Mouse (Mus musculus): ENCODE data around the gene Fezf1.

DNA sequence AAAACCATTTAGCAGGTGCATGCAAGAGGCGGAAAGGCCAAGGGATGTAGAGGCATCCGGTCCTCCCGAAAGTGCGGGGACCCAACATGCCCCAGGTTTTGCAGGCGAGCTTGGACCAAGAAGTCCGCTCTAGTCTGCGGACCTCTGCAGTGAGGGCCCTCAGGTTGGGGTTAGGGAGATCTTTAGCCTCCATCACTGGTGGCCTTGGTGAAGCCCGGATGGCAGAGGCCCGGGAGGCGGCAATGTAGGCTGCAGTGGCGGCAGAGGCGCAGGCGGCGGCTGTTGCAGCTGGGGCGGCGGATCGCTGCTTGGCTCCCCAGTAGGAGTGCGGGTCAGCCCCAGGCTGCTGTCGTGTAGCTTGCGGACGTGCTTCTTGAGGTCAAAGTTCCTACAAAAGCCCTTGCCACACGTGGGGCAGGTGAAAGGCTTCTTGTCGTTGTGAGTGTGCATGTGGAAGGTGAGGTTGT is 2.6 kb downstream of the Fezf1 start:
- no peak for TF ChIP-seq EP300 (IDR thresholded peaks at IDR 0.05; ENCODE audit: low read depth)
- TF ChIP-seq CTCF (IDR thresholded peaks at IDR 0.05; ENCODE audit: low read depth), result no peak

All from liver, embryonic 14.5 days (tissue).